Mouse (Mus musculus) megakaryocyte, embryonic 14.5 days (primary cell): ENCODE measurements at regions not wholly inside any gene's neighbourhood (a gene's known extent, or its start where the extent isn't known, plus 50 kb on each side); places are given as distances from the start of the nearest gene placed in this dataset.

ENCODE experiments used
- H3K27me3 ChIP-seq: replicated peaks from 2 replicates; pipeline ENCODE3; 2012; ENCODE audit warnings: inconsistent platforms
- H3K36me3 ChIP-seq: replicated peaks from 2 replicates; pipeline ENCODE3; 2012; ENCODE audit warnings: low read length, inconsistent platforms, mixed read lengths
- H3K4me1 ChIP-seq: 2 replicates; pipeline ENCODE4 v1.6.1; 2012; ENCODE audit warnings: inconsistent platforms
- H3K4me3 ChIP-seq: replicated peaks from 2 replicates; pipeline ENCODE3; 2012; ENCODE audit warnings: moderate library complexity, mild to moderate bottlenecking, inconsistent platforms
- H3K9me3 ChIP-seq: 2 replicates; pipeline ENCODE4 v1.6.1; 2012; ENCODE audit warnings: inconsistent platforms
- FLI1 ChIP-seq: IDR thresholded peaks from 2 replicates; pipeline ENCODE4 v1.6.1; 2012; ENCODE audit warnings: low read length, inconsistent platforms, mixed read lengths
- GATA1 ChIP-seq: IDR thresholded peaks from 3 replicates; pipeline ENCODE4 v1.6.1; 2012; ENCODE audit warnings: mixed read lengths, low read length, inconsistent platforms, borderline replicate concordance

DNA sequence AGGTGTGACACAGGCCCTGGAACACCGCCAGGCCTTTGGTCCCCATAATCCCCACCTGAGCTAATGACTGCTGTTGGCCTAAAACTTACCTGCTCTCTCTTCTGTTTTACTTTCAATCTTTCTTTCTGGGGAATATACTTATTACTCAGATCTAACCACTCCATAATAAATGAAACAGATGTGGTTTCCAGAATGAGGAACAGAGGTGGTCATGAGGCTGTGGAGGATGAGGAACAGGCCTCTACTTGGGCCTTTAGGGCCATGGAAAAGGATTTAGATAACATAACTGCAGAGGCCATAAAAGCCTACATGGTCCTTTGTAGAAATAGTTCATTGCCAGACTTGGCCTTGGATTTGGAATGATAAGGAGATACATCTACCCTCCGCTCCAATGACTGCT is 74.1 kb downstream of the B3gnt5 start:
- Histone ChIP-seq H3K4me1 (peaks cover 20% of the 10 kb centered on the region), H3K9me3 (0 out of 2 replicates have a peak, but pooled peaks cover 5% of the 10 kb centered on the region), H3K36me3 (no peaks in the 10 kb centered on the region), H3K27me3 (no peaks in the 10 kb centered on the region), H3K4me3 (no peak overlapping the region)
- no peak for TF ChIP-seq FLI1
- TF ChIP-seq GATA1 = no peak

DNA sequence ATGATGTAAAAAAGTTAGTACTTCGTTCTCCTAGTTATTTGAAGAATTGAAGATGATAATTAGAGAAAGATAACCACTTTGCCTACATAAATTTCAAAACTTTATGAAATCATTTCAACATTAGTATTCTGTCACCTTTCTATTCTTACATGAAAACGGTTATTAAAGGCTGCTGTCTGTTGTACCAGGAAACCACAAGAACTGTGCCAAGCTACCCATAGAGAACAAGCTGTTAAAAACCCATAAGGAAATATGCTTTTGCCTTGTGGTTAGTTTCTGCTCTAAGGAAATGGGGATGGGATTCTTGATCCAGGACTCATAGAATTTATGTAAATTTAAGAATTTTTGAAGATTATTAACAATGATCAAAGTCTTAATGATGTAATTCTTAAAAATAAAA is 74.7 kb downstream of the B3gnt5 start:
- no peak for TF ChIP-seq FLI1
- no peak for TF ChIP-seq GATA1
- Histone ChIP-seq H3K9me3 (0 out of 2 replicates have a peak, but pooled peaks cover 5% of the 10 kb centered on the region), H3K4me3 (no peak overlapping the region), H3K36me3 (no peaks in the 10 kb centered on the region), H3K27me3 (no peaks in the 10 kb centered on the region), H3K4me1 (peaks cover 20% of the 10 kb centered on the region)

DNA sequence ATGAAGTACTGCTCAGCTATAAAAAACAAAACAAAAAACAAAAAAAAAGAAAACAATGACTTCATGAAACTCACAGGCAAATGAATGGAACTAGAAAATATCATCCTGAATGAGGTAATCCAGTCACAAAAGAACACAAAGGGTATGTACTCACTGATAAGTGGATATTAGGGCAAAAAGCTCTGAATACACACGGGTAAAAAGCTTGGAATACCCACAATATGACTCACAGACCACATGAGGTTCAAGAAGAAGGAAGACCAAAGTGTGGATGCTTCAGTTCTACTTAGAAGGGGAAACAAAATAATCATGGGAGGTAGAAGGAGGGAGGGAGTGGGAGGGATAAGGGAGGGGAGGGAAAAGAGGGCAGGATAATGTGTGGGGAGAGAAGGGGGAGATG is 79.8 kb downstream of the B3gnt5 start:
- no peak for TF ChIP-seq GATA1
- TF ChIP-seq FLI1 = no peak
- no peaks in the 10 kb centered on the region for H3K36me3 ChIP-seq
- no peaks in the 10 kb centered on the region for H3K27me3 ChIP-seq

DNA sequence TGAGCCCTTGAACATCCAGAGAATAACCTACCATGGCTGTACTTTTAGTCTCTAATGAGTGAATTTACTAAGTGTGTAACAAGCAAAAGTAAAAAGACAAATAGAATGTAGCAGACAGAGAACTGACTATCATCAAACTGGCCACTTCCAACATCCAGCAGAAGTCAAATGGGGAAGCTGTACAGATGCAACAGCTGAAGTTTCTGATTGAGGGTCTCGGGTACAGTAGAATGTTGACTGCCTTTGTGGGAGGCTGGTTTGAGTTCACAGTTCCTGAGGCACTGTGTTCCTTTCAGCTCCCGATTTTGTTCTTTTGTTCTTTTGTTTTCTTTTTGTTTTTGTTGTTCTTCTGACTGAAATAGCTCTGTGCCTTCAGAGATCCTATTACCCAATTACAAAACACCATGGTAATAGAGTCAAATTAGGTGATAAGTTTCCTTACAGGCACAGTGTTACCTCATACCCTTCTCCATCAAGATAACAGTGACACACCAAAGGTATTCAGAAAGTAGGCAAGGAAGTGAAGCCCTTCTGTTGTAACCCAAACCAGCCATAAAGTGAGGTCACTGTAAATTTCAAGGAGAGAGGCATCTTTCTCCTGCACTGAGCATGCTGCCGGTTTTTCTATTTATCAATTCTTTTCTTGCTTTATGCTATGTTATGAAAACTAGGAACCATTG is 82.5 kb downstream of the B3gnt5 start:
- peaks cover 3% of the 10 kb centered on the region; the same call in 1 of the 2 replicates for H3K4me1 ChIP-seq
- H3K9me3 ChIP-seq = no peaks in the 10 kb centered on the region
- no peaks in the 10 kb centered on the region for H3K27me3 ChIP-seq
- no peaks in the 10 kb centered on the region for H3K36me3 ChIP-seq
- no peak for TF ChIP-seq FLI1
- no peak for TF ChIP-seq GATA1
- H3K4me3 ChIP-seq = no peak overlapping the region

More for the DNA sequence above, 79.8 kb downstream of the B3gnt5 start:
- H3K4me3 ChIP-seq = no peak overlapping the region
- H3K4me1 ChIP-seq = peaks cover 10% of the 10 kb centered on the region
- no peaks in the 10 kb centered on the region for H3K9me3 ChIP-seq

DNA sequence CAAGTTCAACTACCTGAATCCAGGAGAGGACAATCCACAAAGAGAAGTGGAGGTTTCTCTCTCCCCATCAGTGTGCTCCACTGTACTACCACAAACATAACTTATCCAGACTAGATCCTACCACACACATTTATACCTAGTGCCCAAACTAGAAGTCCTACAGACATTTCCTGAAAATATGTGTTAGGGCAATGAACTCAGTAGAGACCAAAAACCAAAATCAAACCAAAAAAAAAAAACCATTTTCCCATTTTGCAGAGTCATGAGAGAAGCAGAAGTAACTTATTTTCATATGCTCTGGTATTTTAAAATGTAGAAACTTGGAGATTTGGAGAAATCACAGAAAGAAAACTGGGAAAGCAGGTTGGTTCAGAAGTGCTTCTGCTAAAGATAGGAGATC is 83.7 kb downstream of the B3gnt5 start:
- Histone ChIP-seq H3K9me3 (no peaks in the 10 kb centered on the region), H3K4me1 (peaks cover 7% of the 10 kb centered on the region), H3K36me3 (no peaks in the 10 kb centered on the region), H3K4me3 (no peak overlapping the region), H3K27me3 (no peaks in the 10 kb centered on the region)
- TF ChIP-seq FLI1 = no peak
- TF ChIP-seq GATA1 = no peak

DNA sequence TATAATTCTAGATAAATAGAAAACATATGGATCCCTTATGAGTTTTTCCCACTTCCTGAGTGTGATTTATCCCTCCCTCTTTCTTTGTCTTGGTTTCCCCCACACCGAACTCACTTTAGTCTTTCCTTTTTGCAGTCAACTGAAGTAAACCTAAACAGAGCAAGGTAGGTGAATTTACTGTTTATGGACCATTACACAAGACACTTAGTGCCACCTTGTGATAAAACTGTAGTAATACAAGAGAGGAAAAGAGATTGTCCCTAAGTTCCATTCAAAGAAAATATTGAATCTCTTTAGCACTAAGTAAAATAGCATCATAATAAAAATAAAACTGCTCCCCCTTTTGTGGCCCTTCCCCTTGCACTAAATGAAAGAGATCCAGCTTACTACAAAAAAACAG is 88.4 kb downstream of the B3gnt5 start:
- H3K4me3 ChIP-seq = no peak overlapping the region
- peaks cover 17% of the 10 kb centered on the region for H3K4me1 ChIP-seq
- peaks cover 4% of the 10 kb centered on the region for H3K9me3 ChIP-seq
- no peaks in the 10 kb centered on the region for H3K27me3 ChIP-seq
- peaks cover 2% of the 10 kb centered on the region for H3K36me3 ChIP-seq
- TF ChIP-seq GATA1 (no peak), FLI1 (no peak)

DNA sequence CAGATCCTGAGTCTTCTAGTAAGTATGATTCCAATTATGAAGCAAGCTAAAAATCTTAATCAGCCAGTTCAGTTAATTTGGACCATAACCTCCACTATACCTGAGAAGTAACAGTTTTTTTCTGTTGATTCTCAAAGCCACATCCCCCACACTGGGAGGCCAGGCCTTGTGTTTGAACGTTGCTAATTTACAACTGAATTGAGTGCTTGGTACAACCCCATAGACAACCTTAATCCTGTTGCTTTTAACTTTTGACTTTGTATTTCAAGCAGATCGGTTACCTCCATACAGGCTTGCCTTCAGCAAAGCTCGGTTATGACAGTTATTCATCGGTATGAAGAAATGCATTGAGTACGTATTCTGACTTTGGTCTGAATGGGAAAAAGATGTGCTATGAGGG is 105.3 kb downstream of the B3gnt5 start:
- no peaks in the 10 kb centered on the region for H3K9me3 ChIP-seq
- no peak overlapping the region for H3K4me3 ChIP-seq
- TF ChIP-seq FLI1 (no peak), GATA1 (no peak)
- H3K36me3 ChIP-seq = no peaks in the 10 kb centered on the region
- H3K4me1 ChIP-seq = 0 out of 2 replicates have a peak, but pooled peaks cover 5% of the 10 kb centered on the region
- H3K27me3 ChIP-seq = peaks cover 6% of the 10 kb centered on the region

DNA sequence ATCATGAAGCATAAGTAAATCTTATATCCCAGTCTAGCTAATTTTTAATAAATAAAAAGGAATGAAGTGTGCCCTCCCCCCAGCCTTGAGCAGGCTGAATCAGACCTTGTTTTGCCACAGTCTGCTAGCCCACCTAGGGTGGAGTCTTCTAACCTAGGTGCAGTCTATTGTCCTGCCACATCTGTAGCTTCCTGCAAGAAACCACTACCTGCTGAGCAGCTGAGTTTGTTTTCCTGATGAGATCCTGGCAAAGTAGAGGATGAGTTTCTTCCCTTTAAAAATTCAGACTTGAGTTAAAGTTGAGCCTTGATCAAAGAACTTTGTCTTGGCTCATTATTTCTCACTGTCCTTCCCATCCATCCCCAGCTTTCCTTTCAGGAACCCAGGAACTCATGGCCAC is 105.9 kb downstream of the B3gnt5 start:
- TF ChIP-seq GATA1 (no peak), FLI1 (no peak)
- no peaks in the 10 kb centered on the region for H3K36me3 ChIP-seq
- H3K4me1 ChIP-seq = 0 out of 2 replicates have a peak, but pooled peaks cover 5% of the 10 kb centered on the region
- H3K9me3 ChIP-seq = no peaks in the 10 kb centered on the region
- H3K4me3 ChIP-seq = no peak overlapping the region
- H3K27me3 ChIP-seq = peaks cover 9% of the 10 kb centered on the region

DNA sequence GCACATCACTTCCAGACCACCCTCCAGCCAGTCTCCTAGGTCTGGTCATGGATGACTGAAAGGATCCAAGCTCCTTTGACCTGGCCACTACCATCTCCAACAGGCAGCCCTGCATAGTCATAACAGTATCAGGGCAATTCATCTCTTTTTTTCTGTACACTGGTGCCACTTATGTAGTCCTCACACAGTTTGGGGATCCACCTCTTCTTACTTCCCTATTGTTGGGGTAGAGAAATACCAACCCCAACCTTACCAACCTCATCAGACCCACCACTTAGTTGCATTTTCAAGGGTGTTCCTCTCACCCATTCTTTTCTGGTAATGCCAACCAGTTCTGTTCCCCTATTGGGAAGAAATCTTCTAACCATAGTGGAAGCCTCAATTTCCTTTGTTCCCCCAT is 109.4 kb downstream of the B3gnt5 start:
- TF ChIP-seq FLI1 (no peak), GATA1 (no peak)
- Histone ChIP-seq H3K36me3 (no peaks in the 10 kb centered on the region), H3K9me3 (no peaks in the 10 kb centered on the region), H3K27me3 (peaks cover 12% of the 10 kb centered on the region), H3K4me1 (peaks cover 11% of the 10 kb centered on the region; the same call in 1 of the 2 replicates), H3K4me3 (no peak overlapping the region)

DNA sequence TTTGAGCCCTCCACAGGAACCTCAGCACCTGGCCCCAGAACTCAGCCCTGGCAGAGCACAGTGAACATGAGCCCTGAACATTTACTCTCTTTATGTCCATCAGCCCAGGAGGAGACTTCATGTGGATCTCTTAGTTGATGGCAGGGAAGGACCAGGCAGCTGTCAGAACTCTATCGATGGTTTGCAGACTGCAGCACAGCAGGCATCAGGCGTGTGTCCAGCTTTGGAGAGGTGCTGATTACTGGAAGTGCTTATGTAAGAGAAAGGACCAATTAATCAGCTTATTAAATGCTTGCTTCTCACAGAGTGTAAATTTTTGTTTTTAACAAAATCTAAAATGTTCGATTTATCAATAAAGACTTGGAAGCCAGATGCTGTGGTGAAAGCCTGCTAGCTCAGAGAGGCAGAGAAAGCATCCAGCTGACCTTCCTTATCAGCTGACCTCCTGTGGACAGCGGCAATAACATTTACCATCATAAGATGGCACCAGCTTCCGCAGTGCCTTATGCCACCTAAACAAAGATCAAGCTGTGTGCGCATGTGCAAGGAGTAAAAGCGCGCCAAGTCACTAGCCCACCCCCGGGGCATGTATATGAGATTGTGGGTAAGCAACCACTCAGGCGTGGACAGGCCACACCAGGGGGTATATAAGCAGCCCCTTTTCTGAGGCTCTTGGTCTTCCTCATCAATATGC is 105.8 kb downstream of the Klhl6 start:
- Histone ChIP-seq H3K4me1 (peaks cover 23% of the 10 kb centered on the region), H3K27me3 (no peaks in the 10 kb centered on the region), H3K4me3 (no peak overlapping the region), H3K36me3 (no peaks in the 10 kb centered on the region), H3K9me3 (no peaks in the 10 kb centered on the region)
- TF ChIP-seq GATA1 = no peak
- no peak for TF ChIP-seq FLI1

DNA sequence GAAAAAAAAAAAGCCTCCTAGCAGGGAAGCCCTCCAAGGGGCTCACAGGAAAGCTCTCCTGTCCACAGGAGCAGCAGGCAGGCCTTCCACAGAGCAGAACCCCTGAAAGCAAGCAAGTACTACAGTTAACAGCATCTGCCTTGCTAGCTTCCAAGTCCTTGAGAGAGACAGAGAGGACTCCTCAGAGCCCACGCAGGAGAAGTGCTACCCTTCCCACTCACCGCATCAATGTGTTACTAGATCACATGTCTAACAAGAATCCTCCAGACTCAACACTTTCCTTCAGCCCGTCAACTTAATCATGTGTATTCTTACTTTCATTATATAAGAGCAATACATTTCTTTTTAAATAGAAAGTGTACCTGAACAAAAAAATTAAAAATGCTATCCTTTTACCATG is 99.9 kb downstream of the Klhl6 start:
- TF ChIP-seq GATA1 (no peak), FLI1 (no peak)
- peaks cover 50% of the 10 kb centered on the region for H3K4me1 ChIP-seq
- H3K9me3 ChIP-seq = no peaks in the 10 kb centered on the region
- H3K27me3 ChIP-seq = no peaks in the 10 kb centered on the region
- H3K4me3 ChIP-seq = peak overlapping the region; percentile 64
- H3K36me3 ChIP-seq = no peaks in the 10 kb centered on the region
